Mouse (Mus musculus): Measurements from ENCODE around the gene Acbd3. TPM values are rescaled to one million over a fixed set of nuclear protein-coding genes. Genes with fewer than 3 reads are reported as not detected.

The Acbd3 gene
- total and polyA plus RNA-seq, 3 experiments: 17.8 to 23.2 TPM; not detected in 1

GRCm38 (mm10) chr1:180778941-180779340 lies 53.1 kb downstream of the Acbd3 start:
- Histone ChIP-seq H3K36me3 (ENCODE audit: control insufficient read depth in 1 of 2, insufficient read depth in 2 of 2, low read length in 2 of 2) (no peaks in the 10 kb centered on the region), H3K4me1 (ENCODE audit: control insufficient read depth in 1 of 2, insufficient read depth in 2 of 2, low read length in 2 of 2) (0 out of 4 replicates have a peak, but pooled peaks cover 0 to 4% of the 10 kb centered on the region in 2 experiments), H3K4me3 (ENCODE audit: control insufficient read depth in 1 of 2, insufficient read depth in 1 of 2, low read depth in 2 of 2, low read length in 2 of 2) (no peak overlapping the region), H3K27me3 (ENCODE audit: control insufficient read depth in 1 of 2, insufficient read depth in 2 of 2, low read length in 2 of 2) (no peaks in the 10 kb centered on the region), H3K79me2 (ENCODE audit: control insufficient read depth, insufficient read depth, low read length, poor library complexity) (no peaks in the 10 kb centered on the region), H3K9ac (ENCODE audit: control insufficient read depth, low read depth, low read length, poor library complexity, severe bottlenecking) (no peak overlapping the region), H3K9me3 (replicated peaks; ENCODE audit: insufficient read depth, low read length) (no peaks in the 10 kb centered on the region), H3K27ac (ENCODE audit: control insufficient read depth, low read depth, low read length) (no peak overlapping the region)
- no peak for TF ChIP-seq KAT2A (conservative IDR thresholded peaks at IDR 0.05; ENCODE audit: low read depth, low read length)
- no peak for TF ChIP-seq NRF1 (IDR thresholded peaks at IDR 0.05; ENCODE audit: insufficient read depth, low read depth, low read length, poor library complexity, severe bottlenecking)
- TF ChIP-seq MYB (IDR thresholded peaks at IDR 0.05; ENCODE audit: low read depth, low read length): no peak
- no peak for TF ChIP-seq SIN3A (IDR thresholded peaks at IDR 0.05; ENCODE audit: low read length)
- no peak for TF ChIP-seq UBTF (IDR thresholded peaks at IDR 0.05; ENCODE audit: borderline replicate concordance, insufficient read depth, low read depth, low read length)
- no peak for TF ChIP-seq ZC3H11A (IDR thresholded peaks at IDR 0.05; ENCODE audit: low read depth, low read length)
- no peak for TF ChIP-seq CTCF (IDR thresholded peaks at IDR 0.05 in 2 of 3, conservative IDR thresholded peaks at IDR 0.05 in 1 of 3; ENCODE audit: control insufficient read depth in 1 of 3, insufficient read depth in 1 of 3, low read depth in 2 of 3, low read length in 3 of 3, poor library complexity in 1 of 3, severe bottlenecking in 1 of 3)
- no peak for TF ChIP-seq USF2 (IDR thresholded peaks at IDR 0.05; ENCODE audit: borderline replicate concordance in 1 of 2, insufficient read depth in 1 of 2, low read depth in 1 of 2, low read length in 2 of 2)
- no peak for TF ChIP-seq GABPA (IDR thresholded peaks at IDR 0.05; ENCODE audit: low read depth, low read length)
- TF ChIP-seq GATA1 (IDR thresholded peaks at IDR 0.05; ENCODE audit: low read depth, low read length): no peak
- TF ChIP-seq EP300 (IDR thresholded peaks at IDR 0.05; ENCODE audit: low read depth in 1 of 2, low read length in 2 of 2): no peak
- TF ChIP-seq POLR2A (IDR thresholded peaks at IDR 0.05; ENCODE audit: control insufficient read depth in 1 of 2, insufficient read depth in 1 of 2, low read depth in 1 of 2, low read length in 2 of 2, poor library complexity in 1 of 2): no peak
- TF ChIP-seq E2F4 (IDR thresholded peaks at IDR 0.05; ENCODE audit: borderline replicate concordance, low read depth, low read length): no peak
- no peak for TF ChIP-seq MAX (IDR thresholded peaks at IDR 0.05; ENCODE audit: low read length)
- DNase-seq (ENCODE audit: low read depth, low spot score): no peak

GRCm38 (mm10) chr1:180780291-180780690 lies 54.4 kb downstream of the Acbd3 start:
- H3K79me2 ChIP-seq (ENCODE audit: control insufficient read depth, insufficient read depth, low read length, poor library complexity): no peaks in the 10 kb centered on the region
- DNase-seq (ENCODE audit: low read depth, low spot score): no peak
- H3K27me3 ChIP-seq (ENCODE audit: control insufficient read depth in 1 of 2, insufficient read depth in 2 of 2, low read length in 2 of 2): no peaks in the 10 kb centered on the region
- H3K9ac ChIP-seq (ENCODE audit: control insufficient read depth, low read depth, low read length, poor library complexity, severe bottlenecking): no peak overlapping the region
- no peaks in the 10 kb centered on the region for H3K9me3 ChIP-seq (replicated peaks; ENCODE audit: insufficient read depth, low read length)
- 0 out of 4 replicates have a peak, but pooled peaks cover 0 to 4% of the 10 kb centered on the region in 2 experiments for H3K4me1 ChIP-seq (ENCODE audit: control insufficient read depth in 1 of 2, insufficient read depth in 2 of 2, low read length in 2 of 2)
- TF ChIP-seq ZMIZ1 (IDR thresholded peaks at IDR 0.05; ENCODE audit: low read depth, low read length) (no peak), USF2 (IDR thresholded peaks at IDR 0.05; ENCODE audit: borderline replicate concordance in 1 of 2, insufficient read depth in 1 of 2, low read depth in 1 of 2, low read length in 2 of 2) (no peak), GABPA (IDR thresholded peaks at IDR 0.05; ENCODE audit: low read depth, low read length) (no peak), MYB (IDR thresholded peaks at IDR 0.05; ENCODE audit: low read depth, low read length) (no peak), RCOR1 (IDR thresholded peaks at IDR 0.05; ENCODE audit: low read depth, low read length) (no peak)
- no peaks in the 10 kb centered on the region for H3K36me3 ChIP-seq (ENCODE audit: control insufficient read depth in 1 of 2, insufficient read depth in 2 of 2, low read length in 2 of 2)
- H3K4me3 ChIP-seq (ENCODE audit: control insufficient read depth in 1 of 2, insufficient read depth in 1 of 2, low read depth in 2 of 2, low read length in 2 of 2): no peak overlapping the region
- H3K27ac ChIP-seq (ENCODE audit: control insufficient read depth, low read depth, low read length): no peak overlapping the region

Measured in MEL (cell line).